Mouse (Mus musculus): ENCODE measurements around the gene Pam16.

DNA sequence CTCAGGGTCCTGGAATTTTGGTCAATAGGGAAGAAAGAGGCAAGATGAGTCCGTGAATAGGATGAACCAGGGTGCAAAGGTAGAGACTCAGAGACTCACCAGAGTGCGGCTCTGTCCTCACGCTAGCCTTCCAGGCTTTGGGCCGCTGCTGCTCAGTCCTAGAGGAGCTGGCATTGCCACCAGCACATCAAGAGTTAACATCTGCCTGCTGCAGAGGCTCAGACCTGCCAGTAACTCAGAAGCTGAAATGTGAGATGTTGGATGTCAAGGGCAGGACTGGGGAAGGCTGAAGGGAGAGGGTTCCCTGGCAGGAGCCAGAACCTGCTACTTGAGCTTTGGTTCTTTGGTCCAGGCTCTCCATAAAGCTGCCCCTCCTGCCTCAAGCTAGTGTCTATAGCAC lies 54.1 kb downstream of the Pam16 start:
- TF ChIP-seq POLR2A (IDR thresholded peaks at IDR 0.05; ENCODE audit: insufficient read depth, low read length) (no peak), EP300 (IDR thresholded peaks at IDR 0.05; ENCODE audit: insufficient read depth, low read depth, low read length) (no peak)
